Mouse (Mus musculus): ENCODE data around the gene Gm10647. TPM values are rescaled to one million over a fixed set of nuclear protein-coding genes. Genes with fewer than 3 reads are reported as not detected.

The Gm10647 gene
- polyA plus RNA-seq, 1 experiment from 2014 or later: 0.70 TPM

Other genes with a start within 250 kb of the Gm10647 start
- gene Usp3, start 203.9 kb upstream of the Gm10647 start, polyA plus RNA-seq (2015; fragmentation: Nextera tagmentation; extraction: Ambion mirVana): 74.7 and 97.3 TPM in 2 replicates
- gene Car12, start 83.4 kb upstream of the Gm10647 start, polyA plus RNA-seq (2015; fragmentation: Nextera tagmentation; extraction: Ambion mirVana): 0.22 and 1.7 TPM in 2 replicates
- 20.0 and 22.0 TPM in 2 replicates for gene Aph1b, start 1.5 kb upstream of the Gm10647 start, polyA plus RNA-seq (2015; fragmentation: Nextera tagmentation; extraction: Ambion mirVana)
- 2.7 and 5.3 TPM in 2 replicates for gene Aph1c, start 37.7 kb downstream of the Gm10647 start, polyA plus RNA-seq (2015; fragmentation: Nextera tagmentation; extraction: Ambion mirVana)
- gene Rab8b, start 122.6 kb downstream of the Gm10647 start, polyA plus RNA-seq (2015; fragmentation: Nextera tagmentation; extraction: Ambion mirVana): 30.5 and 36.5 TPM in 2 replicates
- 341 and 348 TPM in 2 replicates for gene Rps27l, start 149.0 kb downstream of the Gm10647 start, polyA plus RNA-seq (2015; fragmentation: Nextera tagmentation; extraction: Ambion mirVana)
- 11.4 and 13.3 TPM in 2 replicates for gene Lactb, start 178.4 kb downstream of the Gm10647 start, polyA plus RNA-seq (2015; fragmentation: Nextera tagmentation; extraction: Ambion mirVana)

All from neural tube, embryonic 13.5 days (tissue).